Mouse (Mus musculus): ENCODE results near the gene Polr2b.

The Polr2b gene

DNA sequence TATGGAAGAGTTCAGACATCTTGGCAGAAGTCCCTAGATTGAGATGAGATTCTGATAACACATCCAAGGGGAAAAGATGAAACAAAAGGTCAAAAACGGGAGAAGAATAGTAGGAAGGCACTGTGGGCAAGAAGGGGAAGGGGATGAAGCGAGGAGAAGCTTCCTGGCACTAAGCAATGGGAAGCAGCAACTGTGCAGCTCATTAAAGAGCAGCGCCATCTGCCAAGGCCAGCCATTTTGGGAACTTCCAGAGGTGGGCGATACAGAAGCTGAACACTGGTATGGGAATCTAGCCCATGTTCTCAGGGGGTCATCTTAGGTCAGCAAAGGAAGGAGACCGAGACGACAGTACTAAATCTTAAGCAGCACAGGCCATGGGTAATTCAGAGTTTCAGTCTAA lies 53.7 kb downstream of the Polr2b start:
- DNase-seq (ENCODE audit: low spot score): no peak

DNA sequence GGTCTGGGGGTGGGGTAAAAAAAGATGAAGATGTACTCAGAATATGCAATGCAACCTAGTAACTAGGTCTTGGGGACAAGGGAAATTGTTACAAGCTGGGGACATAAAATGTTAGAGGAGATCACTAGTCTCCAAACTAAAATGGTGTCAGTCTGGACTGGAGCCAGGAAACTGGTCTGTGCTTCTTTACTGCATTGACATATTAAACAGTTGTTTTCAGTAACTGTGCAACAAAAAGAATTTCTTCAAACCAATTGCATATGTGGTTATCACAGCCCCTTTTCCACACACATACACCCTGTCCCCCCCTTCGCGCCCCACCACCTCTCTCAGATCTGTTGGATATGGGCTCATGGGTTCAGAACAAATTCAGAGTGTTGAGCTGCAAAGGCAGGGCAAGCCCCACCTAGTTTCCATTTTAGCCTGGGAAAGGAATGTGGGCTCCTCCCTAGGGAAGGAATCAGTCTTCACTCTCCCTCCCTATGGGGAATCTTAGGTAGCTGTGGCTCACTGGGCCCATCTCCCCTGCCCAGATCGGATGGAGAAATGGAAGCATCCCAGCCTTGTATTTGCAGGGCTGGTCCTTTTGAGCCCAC lies 54.6 kb downstream of the Polr2b start:
- no peak for DNase-seq (ENCODE audit: low spot score)

GRCm38 (mm10) chr5:77366313-77366712 lies 56.4 kb downstream of the Polr2b start:
- no peak for DNase-seq (ENCODE audit: low spot score)

DNA sequence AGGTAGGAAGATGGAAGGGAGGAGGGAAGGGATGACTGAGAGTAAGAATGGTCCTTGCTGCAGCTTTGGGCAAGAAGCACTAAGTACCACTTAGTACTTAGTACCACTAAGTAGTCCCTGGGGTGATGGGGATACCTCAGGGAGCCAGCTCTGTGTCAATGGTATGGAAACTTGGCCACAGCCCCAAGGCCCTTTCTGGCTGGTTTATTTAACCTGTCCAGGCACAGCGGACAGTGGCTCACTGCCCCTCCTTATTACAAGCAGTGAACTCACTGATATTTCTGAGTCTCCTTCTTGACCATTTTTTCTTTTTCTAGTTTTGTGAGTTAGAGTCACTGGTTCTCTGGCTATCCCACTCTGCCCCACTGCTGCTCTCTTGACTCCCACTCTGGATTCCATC lies 57.2 kb downstream of the Polr2b start:
- no peak for DNase-seq (ENCODE audit: low spot score)

- no peak for DNase-seq (ENCODE audit: low spot score)
Measured at GRCm38 (mm10) chr5:77367682-77368081, 57.7 kb downstream of the Polr2b start.

- no peak for DNase-seq (ENCODE audit: low spot score)
Measured at GRCm38 (mm10) chr5:77368194-77368593, 58.2 kb downstream of the Polr2b start.

- no peak for DNase-seq (ENCODE audit: low spot score)
Measured at GRCm38 (mm10) chr5:77369394-77369793, 59.4 kb downstream of the Polr2b start.

DNA sequence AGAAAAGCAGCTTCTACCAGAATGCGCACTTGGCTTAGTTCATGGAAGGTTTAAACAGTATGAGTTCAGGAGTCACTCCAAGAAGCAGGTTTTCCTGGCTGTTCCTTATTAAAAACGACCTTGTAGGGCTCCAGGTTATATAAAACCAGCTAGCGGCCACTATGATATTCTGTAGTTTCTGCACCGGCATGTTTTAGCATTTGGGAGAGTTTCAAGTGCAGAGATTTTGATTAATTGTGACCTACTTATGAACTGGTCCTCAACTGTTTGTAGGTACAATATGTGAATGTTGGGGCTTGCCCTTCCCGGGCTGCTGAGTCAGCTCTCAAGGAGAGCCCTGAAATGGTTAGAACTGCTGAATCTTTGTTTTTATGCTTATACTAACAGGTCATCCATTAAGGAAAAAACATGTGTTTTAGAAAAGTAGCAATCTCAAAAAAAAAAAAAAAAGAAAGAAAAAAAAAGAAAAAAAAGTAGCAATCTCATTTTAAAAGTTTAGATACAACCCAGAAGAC lies 60.5 kb downstream of the Polr2b start:
- DNase-seq (ENCODE audit: low spot score): no peak

GRCm38 (mm10) chr5:77372242-77372641 lies 62.3 kb downstream of the Polr2b start:
- DNase-seq (ENCODE audit: low spot score): no peak

GRCm38 (mm10) chr5:77372778-77373177 lies 62.8 kb downstream of the Polr2b start:
- DNase-seq (ENCODE audit: low spot score): peak; percentile 10

DNA sequence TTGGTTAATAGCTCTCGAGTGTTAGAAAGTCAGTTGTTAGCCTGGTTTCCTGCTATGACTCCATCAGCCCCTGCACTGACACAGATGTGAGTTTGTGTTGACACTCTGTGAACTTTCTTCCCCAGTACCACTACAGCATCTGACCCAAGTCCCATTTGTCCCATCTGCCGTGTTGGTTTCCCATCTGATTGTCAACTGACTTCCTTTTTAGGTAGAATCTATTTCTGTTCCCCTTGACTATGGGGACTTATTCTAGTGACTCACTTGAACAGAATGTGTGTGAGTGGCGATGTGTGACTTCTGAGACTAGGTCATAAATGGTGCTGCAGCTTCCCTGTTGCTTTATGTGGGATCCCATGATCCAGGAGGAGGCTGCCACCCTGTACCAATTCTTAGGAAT lies 65.0 kb downstream of the Polr2b start:
- DNase-seq (ENCODE audit: low spot score): no peak

DNA sequence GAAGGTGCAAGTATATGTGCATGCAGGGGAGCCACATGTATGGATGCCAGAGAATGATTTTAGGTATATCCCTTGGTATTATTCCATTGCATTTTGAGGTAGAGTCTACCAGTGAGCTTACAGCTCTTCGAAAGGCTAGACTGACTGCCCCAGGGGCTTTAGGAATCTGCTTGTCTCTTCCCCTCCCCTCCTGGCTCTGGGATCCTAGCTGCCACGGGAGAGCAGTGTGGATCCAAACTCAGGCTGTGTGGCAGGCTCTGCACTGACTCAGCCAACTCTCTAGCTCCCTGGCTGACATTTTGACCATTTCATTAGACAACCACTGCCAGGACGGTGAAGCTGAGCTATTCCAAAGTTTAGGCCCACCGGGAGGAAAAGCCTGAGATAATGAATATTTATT lies 65.6 kb downstream of the Polr2b start:
- DNase-seq (ENCODE audit: low spot score): no peak

GRCm38 (mm10) chr5:77378027-77378426 lies 68.1 kb downstream of the Polr2b start:
- no peak for DNase-seq (ENCODE audit: low spot score)

DNA sequence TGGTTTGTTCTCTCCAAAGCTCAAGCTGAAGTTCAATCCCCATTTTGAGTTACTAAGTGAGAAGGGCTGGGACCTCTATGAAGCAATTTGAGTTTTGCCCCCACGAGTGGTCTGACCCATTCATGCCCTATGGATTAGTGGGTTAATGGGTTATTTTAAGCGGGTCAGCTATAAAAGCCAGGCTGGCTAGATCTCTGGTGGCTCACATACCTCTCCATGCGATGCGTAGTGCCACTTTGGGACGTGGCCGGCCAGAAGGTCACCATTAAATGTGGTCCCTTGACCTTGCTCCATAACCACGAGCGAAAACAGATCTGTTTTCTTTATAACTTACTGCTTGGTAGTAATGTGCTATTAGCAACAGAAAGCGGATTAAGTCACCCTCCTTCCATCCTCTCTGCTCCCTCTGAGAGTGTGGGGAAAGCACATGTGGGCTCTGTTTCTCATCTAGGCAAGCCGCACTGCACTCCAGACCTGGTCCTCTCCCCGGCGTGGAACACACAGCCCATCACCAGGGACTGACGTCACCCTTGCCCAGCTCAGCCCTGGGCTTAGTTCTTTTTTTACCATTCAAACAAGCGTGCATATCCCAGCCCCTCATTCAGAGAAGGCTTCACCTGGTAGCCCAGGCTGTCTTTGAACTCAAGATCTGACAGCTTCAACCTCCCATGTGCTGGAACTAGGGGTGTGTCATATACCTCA lies 69.6 kb downstream of the Polr2b start:
- DNase-seq (ENCODE audit: low spot score): no peak

GRCm38 (mm10) chr5:77380321-77380901 lies 70.5 kb downstream of the Polr2b start:
- DNase-seq (ENCODE audit: low spot score): no peak

- DNase-seq (ENCODE audit: low spot score): no peak
Measured at GRCm38 (mm10) chr5:77381283-77381682, 71.3 kb downstream of the Polr2b start.

GRCm38 (mm10) chr5:77381686-77382085 lies 71.7 kb downstream of the Polr2b start:
- DNase-seq (ENCODE audit: low spot score): no peak

DNA sequence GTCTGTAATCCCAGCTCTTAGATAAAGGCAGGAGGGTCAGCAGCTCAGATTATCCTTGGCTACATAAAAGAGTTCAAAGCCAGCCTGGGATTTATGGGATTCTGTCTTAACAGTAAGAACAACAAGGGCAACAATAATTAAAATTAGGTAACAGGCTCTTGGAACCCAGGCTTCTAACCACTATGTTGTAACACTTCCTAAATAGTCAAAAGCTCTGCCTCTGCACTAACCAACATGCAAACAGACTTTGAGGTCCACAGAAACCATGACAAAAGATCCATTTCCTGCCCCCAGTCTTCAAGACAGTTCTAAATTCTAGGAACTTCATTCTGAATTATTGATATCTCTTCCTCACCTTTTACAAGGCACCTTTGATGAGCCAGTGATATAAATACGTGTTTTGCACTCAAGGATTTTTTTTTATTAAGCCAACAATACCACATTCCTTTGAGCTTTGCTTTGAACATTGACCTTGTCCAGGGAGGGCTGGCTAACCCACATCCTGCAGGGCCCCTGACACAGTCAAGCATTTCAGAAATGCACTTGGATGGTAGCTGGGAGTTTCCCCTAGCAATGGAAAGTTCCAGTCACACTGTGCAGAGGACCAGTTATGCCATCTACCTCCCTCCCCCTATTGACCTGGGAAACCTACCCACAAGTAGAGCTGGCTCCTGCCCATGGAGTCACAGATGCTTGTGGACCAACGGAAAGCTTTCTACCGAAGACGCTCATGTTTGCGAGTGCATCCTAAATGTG lies 74.0 kb downstream of the Polr2b start:
- DNase-seq (ENCODE audit: low spot score): no peak

DNA sequence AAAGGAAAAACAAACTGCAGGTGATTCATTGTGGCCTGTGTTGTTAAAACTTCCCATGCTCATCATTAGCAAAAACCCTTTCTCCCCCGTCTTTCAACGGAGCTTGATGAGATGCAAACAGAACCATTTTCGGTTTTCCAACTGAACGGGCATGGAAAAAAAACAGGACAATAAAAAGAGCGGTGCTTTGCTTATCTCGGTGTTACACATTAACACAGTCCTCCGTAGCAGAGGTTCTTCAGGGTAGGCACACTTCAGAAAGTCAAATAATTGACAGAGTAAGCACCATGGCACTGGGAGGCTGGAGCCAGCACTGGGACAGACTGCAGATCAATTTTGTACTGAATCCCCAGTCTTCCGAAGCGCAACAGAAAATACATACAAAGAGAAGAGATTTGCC lies 74.8 kb downstream of the Polr2b start:
- DNase-seq (ENCODE audit: low spot score): no peak

DNA sequence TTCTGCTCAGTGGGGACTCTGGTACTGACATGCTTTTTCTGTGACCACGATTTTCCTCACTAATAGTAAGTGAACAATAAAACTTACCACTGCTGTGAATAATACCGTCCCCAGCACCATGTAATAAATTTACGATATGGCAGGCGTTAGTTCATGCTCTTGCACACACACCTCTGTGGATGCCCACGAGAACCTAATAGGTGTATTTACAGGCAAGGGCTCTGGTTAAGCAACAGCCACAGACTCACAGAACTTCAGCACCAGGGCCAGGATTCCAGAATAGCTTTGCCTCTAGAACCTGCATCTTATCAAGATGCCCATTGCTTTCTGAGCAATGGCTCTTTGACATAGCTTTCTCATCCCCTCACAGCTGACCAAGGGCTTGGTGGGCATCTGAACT lies 75.3 kb downstream of the Polr2b start:
- DNase-seq (ENCODE audit: low spot score): no peak

GRCm38 (mm10) chr5:77385900-77386595 lies 76.1 kb downstream of the Polr2b start:
- no peak for DNase-seq (ENCODE audit: low spot score)
